Mouse (Mus musculus): ENCODE results near the gene Asf1b.
"Not testable (repeated sequence)": the region's sequence is repeated elsewhere in the genome, so short reads cannot be mapped to it uniquely, and the experiment has no call there.

Gene Asf1b

DNA sequence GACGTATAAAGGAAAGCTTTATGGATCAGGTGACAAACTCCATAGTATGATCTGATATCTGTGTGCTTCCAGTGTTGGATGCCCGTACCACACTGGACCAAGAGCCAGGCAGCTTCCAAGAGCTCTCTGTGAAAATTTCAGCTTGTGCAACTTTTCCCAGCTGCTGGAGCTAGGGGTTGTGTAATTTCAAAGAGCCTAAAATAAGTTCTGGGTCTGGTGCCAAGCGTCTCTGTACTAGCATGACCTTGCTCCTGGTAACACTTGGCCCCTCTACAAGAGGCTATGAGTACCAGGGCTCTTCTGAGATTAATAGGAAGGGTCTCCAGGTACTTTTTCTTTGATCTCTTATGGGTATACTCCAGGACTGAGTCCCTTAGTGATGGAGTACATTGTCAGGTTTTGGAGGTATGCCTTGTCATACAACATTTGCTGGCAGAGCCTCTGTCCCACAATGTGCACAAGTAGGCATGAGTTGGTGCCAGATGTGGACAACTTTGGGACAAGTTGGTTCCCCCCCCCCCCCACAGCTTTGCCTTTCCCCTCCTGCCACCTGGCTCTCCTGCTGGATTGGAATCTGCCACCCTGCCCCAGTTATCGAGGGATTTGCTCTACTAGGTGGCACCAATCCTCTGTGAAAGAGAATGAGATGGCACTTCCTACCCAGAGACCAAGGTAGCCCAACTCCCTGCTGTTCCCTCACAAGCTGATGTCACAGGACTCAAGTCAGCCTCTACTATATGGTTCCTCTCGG is 8.9 kb downstream of the Asf1b start:
- DNase-seq (ENCODE audit: low spot score in 2 of 2) = no peak

DNA sequence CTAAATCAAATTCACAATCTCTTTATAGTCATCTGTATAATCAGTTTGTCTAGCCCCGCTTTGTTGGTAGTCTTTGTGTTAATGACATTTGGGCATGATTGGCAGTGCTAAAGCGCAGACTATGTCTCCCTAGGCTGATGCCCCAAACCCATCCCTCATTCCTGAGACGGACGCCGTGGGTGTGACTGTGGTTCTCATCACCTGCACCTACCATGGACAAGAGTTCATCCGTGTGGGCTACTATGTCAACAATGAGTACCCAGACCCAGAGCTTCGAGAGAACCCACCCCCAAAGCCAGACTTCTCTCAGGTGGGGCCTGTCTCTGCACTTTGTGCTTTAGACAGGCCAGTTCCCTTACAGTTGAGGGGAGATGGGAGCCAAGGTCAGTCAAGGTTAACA is 12.4 kb downstream of the Asf1b start:
- DNase-seq (ENCODE audit: low spot score in 2 of 2) = no peak

DNA sequence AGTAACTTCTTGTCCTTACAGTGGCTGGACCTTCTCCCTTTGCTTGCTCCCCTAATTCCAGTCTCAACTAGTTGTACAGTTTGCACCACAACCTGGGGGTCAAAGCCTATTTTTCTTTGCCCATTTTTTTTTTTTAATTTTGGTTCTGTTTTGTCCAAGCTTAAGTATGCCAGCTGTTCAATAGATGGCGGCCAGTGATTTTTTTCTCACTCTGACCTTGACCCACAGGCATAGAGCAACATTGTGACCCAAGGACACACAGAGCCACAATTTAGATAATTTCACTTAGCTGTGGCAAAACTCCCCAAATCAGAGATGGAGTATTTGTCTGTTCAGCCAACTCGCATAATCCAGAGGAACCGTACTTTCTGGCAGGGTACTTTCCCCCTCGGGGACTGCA is 15.8 kb downstream of the Asf1b start:
- DNase-seq (ENCODE audit: low spot score in 2 of 2) = no peak

DNA sequence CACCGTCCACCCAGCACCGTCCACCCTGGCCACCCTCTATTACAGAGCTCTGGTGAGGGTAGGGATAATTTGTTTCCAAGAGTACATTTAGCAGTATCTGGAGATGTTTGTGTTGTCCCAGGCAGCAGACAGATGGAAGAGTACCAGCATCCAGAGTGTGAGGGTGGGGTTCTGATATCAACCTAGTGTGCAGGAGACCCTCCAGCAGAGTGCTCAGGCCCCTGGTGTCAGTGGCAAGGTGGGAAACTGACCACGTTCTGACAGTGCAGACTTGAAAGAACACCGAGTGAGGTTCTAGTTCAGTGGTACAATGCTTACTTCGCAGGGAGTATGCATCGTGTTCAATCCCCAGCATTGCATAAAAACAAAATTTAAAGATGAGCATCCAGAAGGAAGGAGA is 16.4 kb downstream of the Asf1b start:
- no peak for DNase-seq (ENCODE audit: low spot score in 2 of 2)

DNA sequence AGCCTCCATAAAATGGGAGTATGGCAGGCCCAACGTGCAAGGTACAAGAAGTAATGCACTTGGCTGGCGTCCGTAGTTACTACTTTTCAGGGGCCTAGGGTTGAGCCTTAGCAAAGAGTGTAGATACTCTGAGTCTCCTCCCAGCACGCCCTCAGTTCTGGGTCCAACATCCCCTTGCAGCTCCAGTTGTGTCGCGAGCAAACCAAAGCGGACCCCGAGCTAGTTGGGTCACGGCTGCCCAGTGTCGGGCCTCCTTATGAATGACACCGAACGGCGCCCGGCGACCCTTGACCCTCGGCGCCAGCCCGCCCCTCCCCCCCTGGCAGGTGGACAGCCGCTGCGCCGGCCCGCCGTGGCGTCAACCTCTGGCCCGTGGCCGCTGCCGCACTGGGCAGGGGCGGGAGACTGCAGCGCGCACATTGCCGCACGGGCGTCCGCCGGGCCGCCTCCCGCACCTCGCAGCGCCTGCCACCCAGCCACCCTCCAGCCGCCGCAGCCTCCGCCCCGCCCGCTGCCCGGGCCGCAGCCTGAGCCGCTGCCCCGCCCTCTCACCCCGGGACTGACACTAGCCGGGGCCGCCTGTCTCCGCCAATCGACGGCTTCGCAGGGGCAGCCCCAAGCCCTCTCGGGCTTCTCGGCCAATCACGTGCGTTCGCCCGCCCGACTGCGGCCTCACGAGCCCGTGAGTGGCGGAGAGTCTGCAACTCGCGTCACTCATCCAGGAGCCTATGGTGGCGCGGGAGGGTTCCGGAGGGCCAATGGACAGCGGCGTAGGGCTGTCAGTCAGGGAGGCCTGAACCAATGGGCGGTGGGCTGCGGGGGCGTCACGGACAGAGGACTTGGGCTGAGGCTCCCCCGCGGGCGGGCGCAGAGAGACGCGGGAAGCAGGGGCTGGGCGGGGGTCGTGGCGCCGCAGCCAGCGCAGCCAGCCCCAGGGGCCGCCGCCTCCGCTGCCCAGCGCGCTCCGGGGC is 17.1 kb downstream of the Asf1b start, which contains the start of gene Prkaca:
Prkaca (plus strand) TSS at position 844 of the 971 bp plus-strand sequence.
- peak; percentile 99 for DNase-seq (ENCODE audit: low spot score in 2 of 2)

DNA sequence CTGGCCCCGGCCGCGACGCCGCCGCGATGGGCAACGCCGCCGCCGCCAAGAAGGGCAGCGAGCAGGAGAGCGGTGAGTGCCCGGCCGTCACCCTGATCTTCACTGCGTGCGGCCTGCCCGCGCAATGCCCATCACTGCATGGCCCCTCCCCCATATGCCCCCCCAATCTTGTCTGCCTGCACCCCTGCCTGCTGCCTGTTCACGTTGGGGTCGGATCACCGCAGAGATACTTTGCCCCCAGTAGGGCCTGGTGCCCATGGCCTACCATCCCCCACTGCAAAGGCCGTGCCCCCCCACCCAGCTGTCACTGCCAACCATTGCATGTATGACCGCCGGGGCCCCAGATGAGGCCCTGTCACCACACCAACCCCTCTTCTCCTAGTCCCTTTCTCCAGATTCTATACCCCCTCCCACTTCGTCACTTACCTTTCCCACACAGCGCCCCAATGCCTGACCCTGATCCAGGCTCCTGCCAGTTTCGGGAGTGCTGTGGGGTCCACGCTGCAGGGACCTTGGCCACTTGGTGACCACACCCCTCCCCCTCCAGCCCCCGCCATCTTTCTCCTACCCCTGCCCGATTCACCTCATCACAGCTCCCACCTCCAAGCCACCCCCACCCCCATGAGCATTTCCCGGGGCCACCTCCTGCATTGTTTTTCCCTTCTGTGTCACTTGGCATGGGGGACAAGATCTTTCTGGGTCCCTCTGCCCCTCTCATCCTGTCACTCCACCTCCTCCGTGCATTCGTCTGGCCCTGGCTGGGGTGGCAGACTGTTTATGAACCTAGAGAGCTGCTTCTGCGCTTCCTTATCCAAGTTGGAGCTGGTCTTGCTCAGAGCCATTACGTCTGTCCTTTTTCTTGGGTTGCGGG is 18.1 kb downstream of the Asf1b start:
- DNase-seq (ENCODE audit: low spot score in 2 of 2) = no peak

DNA sequence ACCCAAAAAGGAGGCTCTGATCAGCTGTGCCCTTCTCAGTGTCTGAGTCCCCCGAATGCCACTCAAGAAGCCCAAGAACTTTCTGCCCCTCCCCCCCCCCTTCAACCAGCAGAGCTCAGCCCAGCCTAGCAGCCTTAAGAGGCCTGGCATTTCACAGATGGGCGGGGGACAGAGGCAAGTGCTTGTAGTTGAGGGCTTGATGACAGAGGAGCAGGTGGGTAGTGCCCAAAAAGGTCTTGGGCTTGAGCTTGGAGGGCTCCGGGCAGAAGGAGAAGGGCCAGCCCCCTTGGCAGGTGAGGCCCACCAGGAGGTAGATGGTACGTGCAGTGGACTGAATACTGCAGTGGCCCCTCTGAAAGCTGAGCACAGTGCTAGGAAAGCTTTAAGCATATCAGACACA is 19.2 kb downstream of the Asf1b start:
- no peak for DNase-seq (ENCODE audit: low spot score in 2 of 2)

DNA sequence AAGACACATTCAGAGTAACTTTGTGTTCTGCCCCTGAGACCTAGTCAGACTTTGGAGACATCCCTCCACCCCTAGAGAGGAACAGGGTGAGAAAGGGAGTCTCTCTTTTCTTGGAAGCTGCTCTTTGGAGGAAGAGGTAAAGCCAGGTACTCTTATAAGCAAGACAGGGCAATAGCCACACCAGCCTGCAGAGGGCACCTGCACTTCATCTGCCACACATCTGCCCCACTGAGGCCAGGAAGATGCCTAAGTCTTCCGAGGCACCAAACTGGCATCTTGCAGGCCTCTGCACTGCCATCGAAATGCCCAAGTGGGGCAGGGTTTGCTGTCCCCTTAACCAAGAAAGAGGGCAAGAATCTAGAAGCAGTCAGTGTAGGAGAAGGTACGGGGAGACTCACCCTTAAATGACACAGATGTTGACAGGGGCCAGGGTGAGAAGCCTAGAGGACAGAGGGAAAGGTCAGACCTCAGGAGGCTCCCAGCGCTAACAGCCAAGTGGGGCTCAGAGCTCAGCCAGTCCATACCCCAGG is 20.9 kb downstream of the Asf1b start:
- no peak for DNase-seq (ENCODE audit: low spot score in 2 of 2)

DNA sequence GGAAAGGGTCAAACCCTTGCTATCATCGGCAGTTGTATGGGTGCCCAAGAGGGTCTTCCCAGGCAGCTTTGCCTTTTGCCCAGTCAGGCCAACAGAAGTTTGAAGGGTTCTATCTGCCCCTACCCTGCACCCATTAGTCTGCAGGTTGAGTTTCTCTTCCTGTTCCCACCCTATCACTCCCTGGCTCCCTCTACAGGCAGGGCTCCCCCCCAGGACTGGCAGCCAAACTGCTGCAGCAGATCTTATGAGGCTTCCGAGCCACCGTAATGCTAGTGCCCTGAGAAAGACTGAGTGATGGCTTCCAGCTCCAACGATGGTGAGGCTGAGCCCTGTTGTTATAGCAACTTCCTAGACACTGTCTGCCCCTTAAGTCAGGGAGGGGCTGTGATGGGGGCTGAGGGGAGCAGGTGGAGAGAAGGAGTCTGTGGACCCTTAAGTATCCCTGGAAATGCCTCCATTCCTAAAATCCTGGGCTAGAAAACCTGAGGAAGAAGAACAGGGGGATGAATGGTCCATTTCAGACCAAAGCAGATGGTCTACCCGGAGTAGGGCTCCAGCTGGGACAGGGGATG is 21.6 kb downstream of the Asf1b start:
- no peak for DNase-seq (ENCODE audit: low spot score in 2 of 2)

DNA sequence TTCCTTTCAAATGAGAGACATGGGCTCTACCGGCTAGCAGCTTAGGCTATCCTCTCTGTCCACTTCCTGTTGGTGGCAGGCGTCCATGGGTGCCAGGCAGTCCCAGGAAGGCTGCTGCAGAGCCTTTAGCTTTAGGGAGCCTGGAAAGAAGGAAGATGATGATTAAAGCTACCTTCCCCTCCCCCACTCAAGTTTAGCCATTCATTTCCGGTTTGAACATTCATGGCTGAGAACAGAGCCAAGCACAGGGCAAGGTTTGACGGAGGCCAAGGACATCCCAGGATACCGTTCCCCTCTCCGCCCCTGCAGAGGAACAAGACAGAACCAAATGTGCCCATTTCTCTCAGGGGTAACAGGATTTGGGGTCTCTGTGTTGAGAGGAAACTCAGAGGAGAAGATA is 22.3 kb downstream of the Asf1b start:
- no peak for DNase-seq (ENCODE audit: low spot score in 2 of 2)

DNA sequence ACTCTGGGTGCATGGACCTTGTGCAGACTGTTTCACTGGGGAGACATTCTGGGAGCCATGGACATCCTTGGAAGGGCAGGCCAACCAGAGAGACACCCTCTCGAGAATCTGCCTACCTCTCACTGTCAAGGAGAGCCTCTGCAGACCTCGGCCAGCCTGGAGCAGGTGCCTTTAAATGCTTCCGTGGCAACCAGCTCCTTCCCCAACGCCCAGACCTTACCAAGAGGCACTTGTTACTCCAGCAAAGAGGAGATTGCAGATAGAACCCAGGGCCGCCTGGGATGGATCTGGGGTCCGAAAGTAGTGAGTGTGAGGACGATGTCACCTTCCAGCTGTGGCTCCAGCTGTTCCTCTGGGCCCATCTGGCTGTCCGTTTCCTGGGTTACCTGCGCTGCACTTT is 22.9 kb downstream of the Asf1b start:
- DNase-seq (ENCODE audit: low spot score in 2 of 2) = no peak

DNA sequence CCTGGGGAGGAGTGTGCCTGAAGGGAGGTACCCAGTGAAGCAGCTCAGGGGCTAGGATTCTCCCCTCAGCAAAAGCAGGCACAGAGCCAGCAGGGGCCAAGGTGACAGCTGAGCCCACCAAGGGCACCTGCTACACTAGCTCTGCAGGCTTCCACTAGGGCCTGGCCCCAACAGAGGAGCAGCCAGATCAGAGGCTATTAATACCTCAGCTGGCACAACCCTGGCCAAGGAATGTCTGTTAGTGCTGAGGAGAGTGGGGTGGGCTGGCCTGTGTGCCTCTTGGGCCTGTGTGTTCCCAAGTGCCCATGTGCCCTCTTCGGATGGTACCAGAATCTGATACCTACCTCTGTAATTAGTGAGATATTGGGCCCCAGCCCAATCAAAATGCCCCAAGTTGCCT is 24.9 kb downstream of the Asf1b start:
- no peak for DNase-seq (ENCODE audit: low spot score in 2 of 2)

DNA sequence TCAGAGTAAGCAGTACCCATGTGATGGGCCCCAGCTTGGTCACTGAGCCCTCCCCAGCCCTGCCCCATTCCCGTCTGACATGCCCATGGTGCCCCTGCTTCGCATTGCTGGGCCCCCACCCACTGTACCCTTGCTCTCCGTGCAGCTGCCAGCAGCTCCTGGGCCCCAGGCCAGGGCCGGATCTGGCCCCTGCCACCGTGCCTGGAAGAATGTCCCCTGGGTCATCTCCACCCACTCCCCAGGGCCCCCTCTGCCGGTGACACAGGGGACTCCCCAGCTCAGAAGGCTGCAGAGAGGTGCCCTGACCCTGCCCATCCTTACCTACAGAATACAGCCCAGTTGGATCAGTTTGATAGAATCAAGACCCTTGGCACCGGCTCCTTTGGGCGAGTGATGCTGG is 25.5 kb downstream of the Asf1b start:
- DNase-seq (ENCODE audit: low spot score in 2 of 2) = no peak

DNA sequence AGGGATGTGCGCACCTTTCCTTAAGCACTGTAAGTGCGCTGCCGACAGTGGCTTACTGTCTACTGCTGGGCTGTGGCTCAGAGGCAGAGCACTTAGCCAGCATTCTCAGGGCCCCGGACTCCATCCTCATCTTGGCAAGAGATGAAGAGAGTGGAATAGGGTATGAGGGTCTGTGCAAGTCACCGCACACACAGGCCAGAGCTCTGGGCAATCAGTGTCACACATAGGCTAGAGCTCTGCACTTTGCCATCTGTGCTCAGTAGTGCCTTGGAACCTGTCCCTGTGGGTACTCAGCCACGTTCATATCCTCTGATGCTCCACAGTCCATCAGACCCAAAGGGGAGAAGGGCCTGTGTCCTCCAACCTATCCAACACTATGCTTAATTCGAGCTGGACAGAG is 26.2 kb downstream of the Asf1b start:
- no peak for DNase-seq (ENCODE audit: low spot score in 2 of 2)

DNA sequence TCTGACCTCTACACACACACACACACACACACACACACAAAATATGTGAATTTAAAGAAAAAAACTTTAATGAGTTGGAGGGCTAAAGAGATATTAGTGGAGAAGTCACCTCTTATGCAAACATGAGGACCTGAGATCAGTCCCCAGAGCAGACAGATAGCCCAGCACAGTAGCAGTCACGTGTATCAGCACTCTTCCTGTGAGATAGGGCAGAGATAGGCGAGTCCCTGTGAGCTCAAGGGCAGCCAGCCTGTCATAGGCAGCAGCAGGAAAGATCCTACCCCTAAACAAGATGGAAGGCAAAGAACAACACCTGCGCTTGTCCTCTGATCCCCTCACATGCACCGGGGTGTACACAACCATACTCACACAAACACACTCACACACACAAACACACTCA is 27.1 kb downstream of the Asf1b start:
- no peak for DNase-seq (ENCODE audit: low spot score in 2 of 2)

DNA sequence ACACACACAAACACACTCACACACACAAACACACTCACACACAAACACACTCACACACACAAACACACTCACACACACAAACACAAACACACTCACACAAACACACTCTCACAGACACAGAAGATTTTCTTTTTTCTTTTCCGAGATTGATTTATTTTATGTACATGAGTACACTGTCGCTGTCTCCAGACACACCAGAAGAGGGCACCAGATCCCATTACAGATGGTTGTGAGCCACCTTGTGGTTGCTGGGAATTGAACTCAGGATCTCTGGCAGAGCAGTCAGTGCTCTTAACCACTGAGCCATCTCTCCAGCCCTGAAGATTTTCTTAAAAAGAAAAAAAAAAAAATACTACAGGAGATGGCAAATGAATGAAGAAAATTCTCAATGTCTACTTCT is 27.9 kb downstream of the Asf1b start:
- not testable (repeated sequence) for DNase-seq (ENCODE audit: low spot score in 2 of 2)

DNA sequence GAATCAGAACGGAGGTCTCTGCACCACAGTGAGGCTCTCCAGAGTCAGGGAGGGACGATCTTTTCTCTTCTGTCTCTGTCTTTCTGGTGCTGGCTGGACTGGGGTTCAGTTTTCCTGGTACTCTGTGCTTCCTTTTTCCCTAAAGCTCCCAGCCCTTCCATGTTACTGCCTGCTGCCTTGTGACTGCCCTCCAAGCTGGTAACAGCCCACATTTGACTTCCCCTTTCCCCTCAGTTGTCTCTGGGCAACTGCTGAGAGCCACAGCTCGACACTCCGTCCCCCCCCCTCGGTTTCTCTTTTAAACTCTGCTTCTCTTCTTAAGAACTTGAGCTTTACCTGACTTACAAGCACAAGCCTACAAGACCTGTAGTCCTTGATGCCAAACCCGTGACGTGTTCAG is 33.9 kb downstream of the Asf1b start:
- DNase-seq (ENCODE audit: low spot score in 2 of 2) = no peak

DNA sequence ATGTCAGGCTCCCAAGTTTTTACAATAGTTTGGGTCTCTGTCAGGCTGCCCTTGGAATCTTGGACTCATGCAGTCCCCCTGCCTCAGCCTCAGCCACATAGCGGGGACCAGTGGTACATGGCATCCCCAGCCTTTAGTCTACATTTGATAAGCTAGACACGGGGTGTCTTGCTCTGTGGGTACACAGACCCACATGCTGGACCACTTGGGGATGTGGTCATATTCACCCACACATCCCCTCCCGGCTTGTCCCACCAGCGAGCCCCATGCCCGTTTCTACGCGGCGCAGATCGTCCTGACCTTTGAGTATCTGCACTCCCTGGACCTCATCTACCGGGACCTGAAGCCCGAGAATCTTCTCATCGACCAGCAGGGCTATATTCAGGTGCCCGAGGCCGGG is 34.9 kb downstream of the Asf1b start:
- DNase-seq (ENCODE audit: low spot score in 2 of 2) = no peak

DNA sequence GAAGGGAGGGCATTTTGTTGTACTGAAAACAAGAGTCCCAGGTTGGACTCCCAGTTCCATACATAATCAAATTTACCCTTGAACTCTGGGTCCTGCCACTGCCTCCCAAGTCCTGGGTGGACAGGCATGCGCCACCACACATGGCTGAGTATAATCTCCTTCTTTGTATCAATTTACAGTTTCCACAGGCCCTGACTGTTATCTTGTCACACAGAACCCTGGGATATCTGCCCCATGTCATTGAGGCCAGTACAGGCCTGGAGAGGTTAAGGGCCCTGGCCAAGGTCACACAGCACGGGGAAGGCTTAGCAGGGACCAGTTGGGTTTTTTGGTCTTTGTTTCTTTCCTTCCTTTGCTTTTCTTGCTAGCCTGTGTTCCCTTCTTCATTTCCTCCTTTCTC is 37.2 kb downstream of the Asf1b start:
- DNase-seq (ENCODE audit: low spot score in 2 of 2) = no peak

DNA sequence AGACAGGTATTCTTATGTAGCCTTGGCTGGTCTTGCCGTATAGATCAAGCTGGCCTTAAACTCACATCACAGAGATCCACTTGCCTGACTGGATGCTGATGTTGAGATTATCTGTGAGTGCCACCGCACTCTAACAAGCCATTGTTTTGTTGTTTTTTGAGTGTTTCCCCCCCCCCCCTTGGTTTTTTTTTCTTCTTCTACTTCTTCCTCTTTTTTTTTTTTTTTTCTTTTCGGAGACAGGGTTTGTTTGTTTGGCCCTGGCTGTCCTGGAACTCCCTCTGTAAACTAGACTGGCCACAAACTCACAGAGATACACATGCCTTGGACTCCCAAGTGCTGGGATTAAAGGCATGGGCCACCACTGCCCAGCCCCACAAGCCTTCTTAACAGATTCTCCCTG is 38.7 kb downstream of the Asf1b start:
- no peak for DNase-seq (ENCODE audit: low spot score in 2 of 2)

DNA sequence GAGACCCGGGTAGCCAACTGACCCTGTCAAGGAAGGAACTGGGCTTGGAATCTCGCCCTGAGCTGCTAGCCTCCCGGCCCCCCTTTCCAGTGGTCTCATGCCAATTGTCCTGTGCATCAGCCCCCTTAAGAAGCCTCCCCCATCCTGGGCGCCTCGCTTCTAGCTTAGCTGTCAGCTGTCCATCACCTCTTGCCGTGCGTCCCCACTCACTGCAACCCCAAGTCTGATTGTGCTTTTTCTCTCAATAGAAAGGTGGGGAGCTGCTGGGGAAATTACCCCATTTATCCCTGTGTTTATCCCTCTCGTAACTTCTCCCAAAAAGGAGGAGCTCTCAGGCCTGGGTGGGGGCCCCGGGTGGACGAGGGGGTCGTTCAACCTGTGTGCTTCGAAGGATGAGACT is 40.7 kb downstream of the Asf1b start:
- DNase-seq (ENCODE audit: low spot score in 2 of 2) = no peak

Data from urinary bladder, postnatal 4 days (tissue).